Mouse (Mus musculus) stomach, embryonic 16.5 days (tissue): ENCODE data around the gene Xpr1. TPM values are rescaled to one million over a fixed set of nuclear protein-coding genes. Genes with fewer than 3 reads are reported as not detected.

ENCODE experiments used
- microRNA-seq: library from miRNA; unstranded; fragments of <30 nt; microRNA quantifications from one replicate; pipeline ENCODE4, GENCODE M21; 2016
- polyA plus RNA-seq: library from polyadenylated mRNA; unstranded; fragments of >200 nt; fragmentation: Nextera tagmentation; extraction: Ambion mirVana; gene quantifications from 2 replicates; pipeline ENCODE4 v1.2.1, GENCODE M21; 2015

The Xpr1 gene
- polyA plus RNA-seq, 1 experiment from 2014 or later, result 7.8 TPM

Small RNAs within 50 kb of the gene (microRNA-seq; reads per million reads assigned to microRNA genes)
- gene Gm22569, result not detected

Other genes with a start within 250 kb of the Xpr1 start
- gene BC034090, start 173.0 kb downstream of the Xpr1 start, polyA plus RNA-seq, result 2.5 and 3.3 TPM in 2 replicates
- 38.5 and 45.9 TPM in 2 replicates for gene Acbd6, start 140.7 kb upstream of the Xpr1 start, polyA plus RNA-seq